Mouse (Mus musculus) cerebellum, adult 9-11 months (tissue): Measurements from ENCODE around the gene Dhfr.
"Not testable (repeated sequence)": the region's sequence is repeated elsewhere in the genome, so short reads cannot be mapped to it uniquely, and the experiment has no call there.

Source experiments
- DNase-seq: peaks from one replicate; pipeline ENCODE4 v3.0.0; 2022

Gene Dhfr

DNA sequence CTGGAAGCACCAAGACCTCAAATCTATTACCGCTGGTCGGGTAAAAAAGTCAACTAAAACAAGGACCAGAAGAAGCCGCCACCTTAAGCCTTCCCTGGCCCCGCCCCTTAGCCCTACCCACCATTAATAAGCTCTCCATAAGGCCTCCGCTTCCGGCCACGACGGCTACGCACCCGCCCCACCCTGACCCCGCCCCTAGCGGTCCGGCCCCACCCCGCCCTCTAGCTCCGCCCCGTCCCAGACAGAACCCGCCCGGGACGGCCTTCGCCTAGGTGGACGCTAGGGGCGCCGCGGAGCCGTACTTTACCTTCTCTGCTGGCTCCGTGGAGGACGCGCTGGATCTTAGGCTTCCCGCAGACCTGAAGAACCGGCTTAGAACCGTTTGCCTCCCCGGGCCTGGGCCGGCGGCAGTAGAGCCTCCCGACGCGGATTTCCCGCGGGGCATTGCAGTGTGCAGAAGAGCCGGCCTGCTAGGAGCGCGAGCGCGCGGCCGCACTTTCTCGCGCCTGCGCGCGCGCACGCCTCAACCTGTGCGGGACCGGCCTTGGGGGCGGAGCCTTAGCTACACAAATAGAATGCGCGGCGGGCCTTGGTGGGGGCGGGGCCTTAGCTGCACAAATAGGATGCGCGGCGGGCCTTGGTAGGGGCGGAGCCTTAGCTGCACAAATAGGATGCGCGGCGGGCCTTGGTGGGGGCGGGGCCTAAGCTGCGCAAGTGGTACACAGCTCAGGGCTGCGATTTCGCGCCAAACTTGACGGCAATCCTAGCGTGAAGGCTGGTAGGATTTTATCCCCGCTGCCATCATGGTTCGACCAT lies at the start of gene Dhfr, which contains the start of gene Msh3:
Dhfr (plus strand) TSS at position 271 of the 816 bp plus-strand sequence.
Msh3 (minus strand) TSS at position 548 of the 816 bp plus-strand sequence.
- peak; percentile 98 for DNase-seq

DNA sequence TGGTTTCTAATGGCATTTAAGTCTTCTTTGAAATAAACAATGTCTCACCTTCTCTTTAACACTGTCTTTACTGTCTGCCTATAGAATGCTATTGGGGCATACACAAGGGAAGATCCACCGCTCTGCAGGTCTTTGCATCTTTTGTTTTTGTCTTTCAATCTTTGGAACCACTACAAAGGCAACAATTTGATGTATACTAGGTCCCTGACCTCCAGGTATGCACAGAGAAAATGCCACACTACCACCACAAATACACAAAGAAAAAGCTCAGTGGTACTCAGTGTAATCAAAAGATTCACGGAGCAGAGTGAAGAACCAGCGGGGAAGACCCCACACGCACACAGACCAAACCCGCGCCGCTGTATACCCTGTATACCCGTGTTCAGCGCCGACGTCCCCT lies 48.8 kb upstream of the Dhfr start, which contains the start of gene Gm20379:
Gm20379 (plus strand) TSS at position 301 of the 400 bp plus-strand sequence.
- DNase-seq, result no peak

DNA sequence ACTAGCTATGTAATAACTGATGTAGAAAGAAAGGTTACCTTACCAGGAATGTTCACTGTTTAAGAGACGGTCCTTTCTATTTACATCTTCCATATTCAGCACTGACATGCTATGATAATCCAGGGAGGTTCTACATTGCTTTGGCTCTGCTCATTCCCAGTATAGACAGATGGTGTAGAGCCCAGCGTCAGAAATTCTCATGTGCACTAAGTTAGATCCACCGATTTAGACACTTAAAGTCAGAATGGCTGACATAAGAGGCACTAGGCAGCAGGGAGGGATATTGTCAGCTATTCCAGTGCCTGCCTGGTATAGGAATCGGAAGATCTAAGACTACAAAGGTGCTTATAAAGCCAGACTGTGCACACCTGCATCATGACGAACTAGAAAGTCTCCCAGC lies 39.9 kb upstream of the Dhfr start:
- DNase-seq, result no peak

DNA sequence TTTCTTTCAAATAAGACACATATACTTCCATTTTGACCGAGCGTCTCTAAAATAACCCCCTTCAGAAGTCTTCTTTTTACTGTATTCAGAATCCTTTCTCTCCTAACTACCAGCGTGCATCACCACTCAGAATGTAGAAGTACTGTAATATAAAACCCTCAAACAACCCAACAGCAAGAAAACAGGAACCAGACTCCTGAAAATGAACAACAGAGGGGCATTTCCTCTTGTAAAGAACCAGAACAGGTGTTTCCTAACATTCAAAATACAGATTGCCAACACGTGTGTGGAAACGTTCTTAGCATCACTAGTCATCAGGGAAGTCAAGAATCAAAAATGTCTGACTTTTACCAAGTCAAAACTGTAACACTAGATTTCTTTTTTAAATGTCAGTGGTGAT lies 33.8 kb upstream of the Dhfr start:
- DNase-seq, result no peak

DNA sequence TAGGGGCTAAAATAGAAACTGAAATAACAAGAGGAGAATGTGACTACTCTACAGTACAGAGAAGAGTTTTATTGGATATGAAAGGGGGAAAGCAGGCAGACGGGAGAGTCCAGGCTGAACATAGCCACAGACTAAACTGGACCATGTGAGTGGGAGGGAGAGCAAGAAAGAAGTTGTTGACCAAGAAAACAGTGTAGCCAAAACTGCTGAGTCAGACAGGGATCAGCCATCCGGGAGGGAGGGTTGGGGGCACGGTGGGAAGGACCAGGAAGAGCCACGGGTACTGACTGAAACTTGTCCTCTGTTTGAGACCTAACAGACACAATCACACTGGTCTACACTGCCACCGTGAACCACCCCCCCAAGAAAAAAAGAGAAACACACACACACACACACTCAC lies 28.5 kb upstream of the Dhfr start:
- DNase-seq, result no peak

DNA sequence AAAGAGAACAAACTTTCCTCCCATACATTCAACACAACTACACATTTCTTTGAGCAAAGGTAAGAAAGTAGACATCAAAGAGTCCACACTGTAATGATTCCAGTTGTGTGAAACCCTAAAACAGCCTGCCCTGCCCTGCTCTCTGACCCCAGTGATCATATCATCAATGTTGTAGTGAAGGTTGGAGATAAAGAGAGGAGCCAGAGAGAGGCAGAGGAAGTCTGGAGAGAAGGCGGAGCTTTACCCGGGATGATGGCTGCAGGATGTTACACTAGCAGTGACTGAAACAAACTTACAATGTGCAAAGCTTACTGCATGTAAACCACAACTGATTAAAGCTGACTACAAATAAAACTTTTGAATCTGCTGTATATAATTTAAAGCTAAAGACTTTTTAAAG lies 26.5 kb upstream of the Dhfr start:
- no peak for DNase-seq

DNA sequence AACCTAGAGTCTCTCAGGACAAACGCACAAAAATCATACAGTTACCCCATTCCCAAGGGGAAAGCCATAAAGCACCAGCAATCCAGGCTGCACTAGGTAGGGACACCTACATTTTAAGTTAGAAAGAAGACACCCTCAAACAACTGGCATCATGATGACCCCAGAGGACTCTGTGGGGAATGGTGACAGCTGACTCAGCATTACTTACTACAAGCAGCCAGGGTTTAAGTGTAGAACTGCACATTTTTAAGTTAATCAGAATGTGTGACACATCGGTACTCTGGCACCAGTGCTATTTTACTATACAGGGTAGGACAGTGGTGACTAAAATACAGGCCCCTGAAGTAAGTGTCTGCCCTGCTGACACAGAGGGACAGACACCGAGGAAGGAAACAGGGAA lies 23.9 kb upstream of the Dhfr start:
- DNase-seq, result no peak

DNA sequence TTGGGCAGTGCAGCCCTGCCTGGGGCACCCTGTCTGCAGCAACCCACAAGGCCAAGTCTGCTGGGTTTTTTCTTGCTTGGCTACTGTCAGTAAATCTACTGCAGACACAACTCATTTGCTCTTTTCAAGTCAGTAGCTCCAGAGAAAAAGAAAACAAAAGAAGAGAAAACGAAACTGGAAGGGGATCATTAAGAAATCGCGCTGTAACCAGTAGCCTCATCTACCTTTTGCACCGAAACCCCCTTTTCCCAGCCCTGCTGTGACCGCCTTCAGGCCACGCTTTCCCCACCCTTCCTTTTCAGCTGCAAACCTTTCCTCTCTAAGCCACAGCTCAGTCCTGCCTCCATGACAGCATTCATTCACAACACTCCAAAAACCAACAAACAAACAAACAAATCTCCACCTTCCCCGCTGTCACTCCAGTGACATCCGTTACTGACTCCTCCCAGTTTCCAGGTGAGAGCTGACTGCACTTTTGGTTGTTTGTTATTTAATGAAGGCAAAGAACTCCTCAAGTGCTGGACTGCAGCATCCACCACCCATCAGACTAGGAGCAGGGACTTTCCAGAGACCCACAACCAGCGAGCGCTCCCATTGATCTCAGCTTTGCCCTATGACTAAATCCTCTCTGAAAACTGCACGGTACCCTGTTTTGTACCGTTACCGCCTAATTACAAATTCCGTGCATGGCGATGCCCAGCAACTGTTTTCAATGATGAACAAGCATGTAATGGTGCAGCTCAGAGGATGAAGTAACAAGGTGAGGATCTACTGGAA lies 22.2 kb upstream of the Dhfr start:
- DNase-seq, result no peak

DNA sequence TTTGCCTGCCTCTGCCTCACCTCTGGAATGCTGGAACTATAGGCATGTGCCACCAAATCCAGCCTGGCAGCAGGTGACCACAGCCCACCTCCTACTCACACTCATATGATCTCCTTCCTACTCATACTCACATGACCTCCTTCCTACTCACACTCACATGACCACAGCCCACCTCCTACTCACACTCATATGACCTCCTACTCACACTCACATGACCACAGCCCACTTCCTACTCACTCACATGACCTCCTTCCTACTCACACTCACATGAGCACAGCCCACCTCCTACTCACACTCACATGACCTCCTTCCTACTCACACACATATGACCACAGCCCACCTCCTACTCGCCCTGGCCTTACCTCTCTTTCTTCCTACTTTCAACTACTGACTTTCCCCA lies 17.7 kb upstream of the Dhfr start:
- DNase-seq, result no peak

DNA sequence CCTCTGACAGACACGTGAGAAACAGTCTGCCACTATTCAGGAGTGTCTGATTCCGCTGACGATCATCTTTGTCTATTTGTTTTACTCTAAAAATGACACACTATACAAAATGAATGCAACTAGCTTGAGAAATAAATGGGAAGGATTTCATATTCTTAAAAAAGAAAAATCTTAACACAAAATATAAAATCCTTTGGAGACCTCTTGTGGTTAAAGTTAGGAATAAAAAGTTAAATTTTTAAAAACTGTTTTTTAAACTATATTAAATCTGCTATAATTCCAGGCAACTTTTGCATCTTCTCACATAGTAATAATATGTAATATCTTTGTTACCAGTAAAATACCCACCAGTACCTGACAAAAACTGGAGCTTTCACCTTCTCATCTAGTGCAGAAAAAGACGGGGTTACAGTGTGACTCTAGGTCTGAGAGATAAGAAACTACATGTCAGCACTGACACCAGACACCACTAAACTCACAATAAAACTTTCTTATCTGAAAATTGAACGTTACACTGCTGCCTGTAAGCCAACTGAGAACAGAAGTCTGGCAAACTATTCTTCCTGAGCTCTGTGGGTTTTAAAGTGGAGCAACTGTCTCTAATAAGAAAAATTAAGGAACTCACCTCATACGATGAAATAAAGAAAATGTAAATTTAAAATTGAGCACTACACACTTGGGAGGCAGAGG lies 16.6 kb upstream of the Dhfr start:
- no peak for DNase-seq

DNA sequence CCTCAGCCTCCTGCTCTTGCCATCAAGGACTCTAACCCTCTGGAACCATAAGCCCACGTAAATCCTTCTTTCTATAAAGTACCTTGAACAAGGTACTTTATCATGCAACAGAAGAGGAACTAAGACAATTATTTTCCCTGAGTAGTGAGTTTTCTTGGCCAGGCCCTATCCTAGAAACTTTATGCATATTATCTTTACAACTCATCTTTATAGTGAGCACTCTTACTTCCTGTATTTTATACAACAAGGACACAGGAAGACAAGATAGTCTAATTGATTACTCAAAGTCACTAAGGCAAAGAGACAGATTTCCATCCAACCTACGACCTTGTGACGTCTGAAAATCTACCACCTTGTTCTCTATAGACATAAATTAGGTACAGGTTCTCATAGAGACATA lies 14.7 kb upstream of the Dhfr start:
- DNase-seq, result no peak

DNA sequence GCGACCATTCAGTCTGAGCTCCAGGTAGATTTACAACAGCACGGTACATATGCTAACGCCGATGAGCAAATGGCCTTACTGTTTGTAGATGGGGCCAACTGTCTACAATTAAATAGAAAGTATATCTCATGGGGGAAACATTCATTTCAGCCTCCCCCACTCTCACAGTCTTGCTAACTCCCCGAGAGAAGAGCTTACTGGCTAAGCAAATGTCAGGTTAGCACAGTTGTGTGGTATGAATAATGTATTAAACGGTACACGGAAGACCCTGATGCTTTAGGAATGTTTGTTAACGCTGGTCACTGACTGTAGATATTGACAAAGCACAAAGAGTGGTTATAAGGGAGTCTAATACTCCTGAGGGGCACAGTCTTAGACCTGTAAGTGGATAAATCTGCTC lies 10.5 kb upstream of the Dhfr start:
- DNase-seq, result no peak

DNA sequence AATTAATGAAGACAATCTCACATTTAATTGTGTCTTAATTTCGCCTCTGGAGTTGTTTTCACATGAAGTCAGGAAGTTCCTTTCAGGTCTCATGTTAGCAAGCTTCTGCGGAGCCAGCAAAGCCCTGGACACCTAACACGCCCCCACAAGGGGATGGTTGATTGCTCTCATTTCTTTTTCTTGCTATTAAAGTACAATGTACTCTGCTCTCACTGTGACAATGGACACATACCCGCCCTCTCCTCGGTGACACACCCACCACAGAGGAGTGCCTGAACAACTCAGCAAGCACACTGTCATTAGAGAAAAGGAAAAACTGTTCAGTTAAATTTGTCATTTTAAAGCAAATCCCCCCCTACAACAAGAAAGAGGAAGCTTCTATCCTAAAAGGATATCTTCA lies 8.2 kb upstream of the Dhfr start:
- DNase-seq, result no peak

DNA sequence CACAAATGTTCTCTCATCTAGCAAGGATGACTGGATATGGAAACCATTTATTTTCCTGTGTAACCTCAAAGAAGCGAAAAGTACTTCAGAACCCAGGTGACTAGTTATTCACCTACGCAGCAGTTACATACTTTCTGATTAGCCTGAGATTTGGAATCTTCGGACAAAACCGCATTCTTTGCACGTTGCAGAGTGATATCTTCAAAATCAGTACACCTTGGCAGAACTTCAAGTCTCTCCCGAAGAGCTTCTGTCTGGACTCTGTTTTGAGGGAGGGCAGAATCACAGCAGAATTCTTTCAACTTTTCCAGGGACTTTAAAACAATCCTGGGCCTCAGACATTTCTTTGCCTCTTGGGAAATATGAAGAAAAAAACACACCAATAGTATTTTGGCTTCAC lies 3.4 kb upstream of the Dhfr start:
- no peak for DNase-seq

DNA sequence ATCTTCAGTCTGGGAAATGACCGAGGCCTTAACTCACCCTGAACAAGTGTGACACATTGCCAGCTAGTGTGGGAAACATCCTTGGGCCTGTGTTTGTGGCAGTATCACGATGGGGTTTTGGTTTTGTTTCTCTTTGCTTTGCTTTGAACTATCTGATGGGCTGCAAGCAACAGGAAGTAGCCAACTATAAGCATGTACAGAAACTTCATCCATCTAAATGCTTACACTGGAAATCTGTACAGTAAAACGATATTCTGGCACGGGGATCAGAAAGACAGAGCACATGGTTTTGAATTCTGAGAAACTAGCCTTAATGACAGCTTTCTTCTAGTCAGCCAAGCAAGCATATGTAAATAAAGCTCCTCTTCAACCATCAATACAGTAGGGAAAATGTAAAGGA lies 570 bp upstream of the Dhfr start:
- no peak for DNase-seq

DNA sequence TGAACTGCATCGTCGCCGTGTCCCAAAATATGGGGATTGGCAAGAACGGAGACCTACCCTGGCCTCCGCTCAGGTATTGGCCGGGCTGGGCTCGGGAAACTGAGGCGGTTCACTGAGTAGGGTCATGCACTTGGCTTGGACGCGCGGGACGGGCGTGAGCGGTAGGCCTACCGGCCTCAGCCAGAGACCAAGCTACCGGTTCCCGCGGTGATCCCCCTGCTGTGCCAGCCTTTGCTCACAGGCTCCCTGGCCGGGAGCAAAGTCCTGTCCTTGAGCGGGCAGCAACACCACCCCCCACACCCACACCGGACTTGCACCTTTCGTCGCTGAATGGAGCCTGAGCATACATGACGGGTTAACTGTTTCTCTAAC lies 732 bp downstream of the Dhfr start:
- DNase-seq, result no peak

DNA sequence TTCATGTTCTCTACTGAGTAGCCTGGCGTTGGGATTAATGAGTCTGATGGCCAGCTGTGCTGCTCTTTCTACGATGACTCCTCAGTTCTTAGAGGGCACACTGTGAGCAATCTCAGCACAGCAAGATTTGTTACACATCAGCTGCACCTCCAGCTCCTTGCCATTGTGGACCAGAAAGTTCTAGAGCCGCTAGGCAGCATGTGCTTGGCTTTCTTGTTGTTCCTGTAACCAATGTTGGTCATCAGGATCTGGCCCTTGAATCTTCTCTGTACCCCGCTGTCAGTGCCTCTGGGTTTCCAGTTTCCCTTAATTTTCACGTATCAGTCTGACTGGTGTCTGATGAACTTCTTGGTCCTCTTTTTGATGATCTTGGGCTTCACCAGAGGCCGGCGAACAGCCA lies 1.9 kb downstream of the Dhfr start:
- peak; percentile 22 for DNase-seq

DNA sequence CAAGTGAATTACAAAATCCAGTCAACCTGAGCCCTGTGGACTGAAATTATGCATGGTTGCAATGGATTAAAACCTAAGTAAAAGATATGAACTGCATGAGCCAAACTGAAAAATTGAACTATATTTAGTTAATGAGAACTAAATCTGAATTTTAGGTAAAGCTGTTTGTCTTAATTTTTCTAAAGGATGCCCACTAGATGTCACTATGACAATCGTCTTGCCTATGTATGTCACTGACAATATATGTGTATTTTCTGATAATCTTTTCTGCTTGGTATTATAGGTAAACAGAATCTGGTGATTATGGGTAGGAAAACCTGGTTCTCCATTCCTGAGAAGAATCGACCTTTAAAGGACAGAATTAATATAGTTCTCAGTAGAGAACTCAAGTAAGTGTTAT lies 3.1 kb downstream of the Dhfr start:
- no peak for DNase-seq

DNA sequence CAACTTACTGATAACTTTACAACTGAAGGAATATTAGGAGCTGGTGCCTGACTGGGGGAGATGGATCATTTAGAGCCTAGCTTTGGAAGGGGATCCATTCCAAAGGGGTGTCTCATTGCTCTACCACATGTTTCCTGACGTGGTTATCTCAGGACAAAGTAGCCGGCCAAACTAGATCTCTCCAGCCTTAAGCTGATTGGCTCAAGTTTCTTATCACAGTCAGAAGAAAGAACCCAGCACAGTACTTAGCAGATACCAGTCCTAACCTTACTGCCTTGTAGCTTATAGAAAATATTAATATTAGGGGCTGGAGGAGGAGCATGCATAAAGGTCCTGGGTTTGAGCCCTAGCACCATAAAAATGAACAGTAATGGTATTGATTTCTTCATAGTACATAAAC lies 7.1 kb downstream of the Dhfr start:
- DNase-seq, result no peak

DNA sequence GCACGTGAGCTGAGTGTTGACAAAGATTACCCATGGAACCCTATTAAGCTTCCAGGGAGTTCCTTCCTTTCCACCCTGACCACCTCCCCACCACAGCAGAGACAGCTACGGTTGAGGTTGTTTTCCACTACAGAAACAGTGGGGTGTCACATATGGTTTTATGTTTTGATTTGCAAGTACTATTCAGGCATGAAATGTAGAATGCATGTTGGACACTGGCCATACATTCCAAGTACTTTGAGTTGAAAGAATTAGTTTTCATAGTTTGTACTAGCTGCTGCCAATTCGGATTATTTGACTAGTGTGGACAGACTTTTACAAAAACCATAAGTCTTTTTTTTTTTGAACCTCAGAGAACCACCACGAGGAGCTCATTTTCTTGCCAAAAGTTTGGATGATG lies 10.8 kb downstream of the Dhfr start:
- DNase-seq, result no peak

DNA sequence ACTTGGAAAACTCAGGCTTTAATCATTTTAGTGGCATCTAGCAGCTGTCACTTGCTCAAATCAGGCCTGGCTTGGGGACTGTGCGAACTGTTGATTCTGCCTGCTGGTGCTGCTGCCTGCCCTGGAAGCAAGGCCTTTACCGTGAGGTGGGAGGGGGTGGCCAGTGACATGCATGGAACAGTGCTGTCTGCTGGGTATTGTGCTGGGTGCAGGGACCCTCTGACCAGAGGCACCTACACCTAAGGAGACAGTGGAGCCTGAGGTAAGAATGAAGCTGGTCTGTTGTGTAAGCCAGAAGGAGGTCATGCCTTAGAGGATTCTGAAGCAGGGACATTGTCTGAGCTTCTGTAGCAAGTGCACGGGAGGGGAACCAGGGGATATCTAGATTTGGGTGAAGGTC lies 16.3 kb downstream of the Dhfr start:
- no peak for DNase-seq

DNA sequence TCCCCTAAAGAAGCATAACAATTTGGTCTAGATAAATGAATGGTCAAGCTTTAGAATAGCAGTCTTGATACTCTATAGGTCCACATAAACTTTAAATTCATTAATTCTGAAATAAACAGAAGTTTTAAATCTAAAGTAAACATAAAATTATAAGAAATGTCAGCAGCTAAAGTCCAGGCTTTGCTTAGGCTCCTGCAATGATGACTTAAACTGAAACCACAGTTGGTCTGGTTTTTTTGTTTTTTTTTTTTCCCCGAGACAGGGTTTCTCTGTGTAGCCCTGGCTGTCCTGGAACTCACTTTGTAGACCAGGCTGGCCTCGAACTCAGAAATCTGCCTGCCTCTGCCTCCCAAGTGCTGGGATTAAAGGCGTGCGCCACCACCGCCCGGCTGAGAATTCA lies 16.9 kb downstream of the Dhfr start:
- DNase-seq, result not testable (repeated sequence)

DNA sequence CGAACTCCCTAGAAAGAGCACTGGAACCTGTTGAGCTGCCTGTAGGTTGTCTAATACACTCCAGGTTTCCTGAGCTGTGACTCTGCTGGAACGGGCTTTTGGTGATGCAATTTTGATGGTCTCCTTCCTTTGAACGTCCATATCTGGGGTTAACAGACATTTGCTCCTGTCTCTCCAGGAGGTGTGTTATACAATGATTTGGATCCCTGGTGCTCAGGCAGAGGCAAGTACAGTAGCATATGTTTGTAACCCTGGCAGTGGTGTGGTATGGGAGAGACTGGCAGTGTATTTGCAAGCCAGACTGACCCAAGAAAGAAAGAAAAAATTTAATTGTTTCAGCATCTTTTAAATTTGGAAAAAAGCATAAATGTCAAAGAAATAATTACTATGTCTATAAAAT lies 32.8 kb downstream of the Dhfr start:
- DNase-seq, result no peak
